Mouse (Mus musculus) liver, adult 2 months (tissue): Measurements from ENCODE around the gene Gm20388.

Experiments used
- CTCF ChIP-seq: fragments of 200-500 bp; IDR thresholded peaks from 2 replicates; pipeline ENCODE4 v1.5.1; 2011; ENCODE audit warnings: low read depth, low read length, control low read depth
- POLR2A ChIP-seq: fragments of 200-500 bp; IDR thresholded peaks from 2 replicates; pipeline ENCODE4 v1.6.1; 2011; ENCODE audit warnings: low read length, control low read depth; ENCODE audit not compliant: insufficient read depth; ENCODE audit errors: extremely low read depth

GRCm38 (mm10) chr8:120293421-120294357 lies 383.0 kb downstream of the Gm20388 start:
- TF ChIP-seq CTCF (no peak), POLR2A (no peak)
